Comparison of ENCODE assay signal across 8 mouse cellular contexts in the genomic region with DNA sequence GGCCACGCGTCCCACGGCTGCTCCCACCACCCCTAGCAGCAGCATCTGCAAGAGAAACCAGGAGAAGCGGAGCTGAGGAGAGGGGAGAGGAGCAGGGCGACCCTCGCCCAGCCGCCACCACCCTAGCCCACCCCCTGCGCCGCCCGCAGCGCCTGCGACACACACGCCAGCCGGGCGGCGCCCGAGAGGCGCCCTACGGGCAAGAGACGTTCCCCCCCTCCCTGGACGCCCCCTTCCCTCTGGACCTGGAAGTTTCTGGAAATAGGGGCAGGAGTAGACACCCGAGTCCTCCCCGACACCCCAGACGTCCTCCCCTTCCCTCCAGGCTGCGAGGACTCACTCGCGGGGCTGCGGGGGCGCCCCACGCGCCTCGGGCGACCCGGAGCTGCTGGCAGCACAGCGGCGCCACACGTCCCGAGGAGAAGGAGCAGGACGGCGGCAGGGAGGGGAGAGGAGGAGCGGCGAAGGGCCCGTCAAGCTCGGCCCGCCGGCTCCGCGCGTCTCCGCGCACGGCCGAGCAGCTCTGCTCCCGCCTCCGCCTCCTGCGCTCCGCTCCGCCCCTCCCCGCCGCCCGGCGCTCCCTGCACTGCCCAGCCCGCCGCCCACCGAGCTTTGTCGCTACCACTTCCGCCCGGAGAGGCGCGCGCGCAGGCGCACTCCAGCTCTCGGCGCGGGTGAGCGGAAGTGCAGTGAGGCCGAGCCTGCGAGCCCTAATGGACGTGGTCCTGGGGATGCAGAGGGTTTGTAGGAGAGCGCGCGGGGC. TPM values are rescaled to one million over a fixed set of nuclear protein-coding genes. Genes with fewer than 3 reads are reported as not detected.
A peak's percentile ranks its signal among the peaks of the same experiment; 100 is the strongest.
DNase-seq lines count a peak whose midpoint lies in the region; ATAC-seq and TF ChIP-seq lines count a peak whose summit lies in the region.

No protein-coding gene starts in this region.

- peak overlapping the region; percentile 93 for H3K4me3 ChIP-seq in bone marrow, adult 2 months (replicated peaks; ENCODE audit: control insufficient read depth, low read depth, low read length)
- peak overlapping the region; percentile 89 for H3K4me3 ChIP-seq in embryonic facial prominence, embryonic 15.5 days (replicated peaks)
- peak overlapping the region; percentile 94 for H3K4me3 ChIP-seq in heart, embryonic 10.5 days
- H3K4me3 ChIP-seq in kidney, embryonic 15.5 days (replicated peaks), result peak overlapping the region; percentile 88

- under 1% methylated on average over 81 of the region's 83 CpGs for WGBS in bone marrow, adult 2 months
- WGBS in embryonic facial prominence, embryonic 15.5 days, result 2% methylated on average over 76 of the region's 83 CpGs
- under 1% methylated on average over 78 of the region's 83 CpGs for WGBS in heart, embryonic 10.5 days
- under 1% methylated on average over 65 of the region's 83 CpGs for WGBS in kidney, embryonic 15.5 days

- H3K4me2 ChIP-seq in embryonic facial prominence, embryonic 15.5 days (replicated peaks), result peak overlapping the region; percentile 89
- peak overlapping the region; percentile 96 for H3K4me2 ChIP-seq in kidney, embryonic 15.5 days

- H3K27ac ChIP-seq in bone marrow, adult 2 months (ENCODE audit: control insufficient read depth, insufficient read depth, low read depth, low read length, poor library complexity), result peak overlapping the region; percentile 96
- H3K27ac ChIP-seq in embryonic facial prominence, embryonic 15.5 days (replicated peaks), result peak overlapping the region; percentile 98
- H3K27ac ChIP-seq in heart, embryonic 10.5 days, result peak overlapping the region; percentile 98
- H3K27ac ChIP-seq in kidney, embryonic 15.5 days, result peak overlapping the region; percentile 99

- peak; percentile 100 for ATAC-seq in embryonic facial prominence, embryonic 15.5 days (ENCODE audit: insufficient number of reproducible peaks, low FRiP score, low TSS enrichment, low read depth)
- ATAC-seq in kidney, embryonic 15.5 days (replicated peaks; ENCODE audit: low FRiP score), result peak; percentile 99
- peak; percentile 84 for ATAC-seq in monocyte, adult 5-6 weeks (replicated peaks; ENCODE audit: insufficient number of reproducible peaks, low FRiP score, low TSS enrichment, poor library complexity, severe bottlenecking)

- TF ChIP-seq POLR2A in bone marrow, adult 2 months (IDR thresholded peaks at IDR 0.05; ENCODE audit: borderline replicate concordance, control insufficient read depth, low read depth, low read length), result peak; percentile 91

- peak overlapping the region; percentile 93 for H3K9ac ChIP-seq in embryonic facial prominence, embryonic 15.5 days
- peak overlapping the region; percentile 96 for H3K9ac ChIP-seq in kidney, embryonic 15.5 days

- H3K27me3 ChIP-seq in embryonic facial prominence, embryonic 15.5 days, result no peaks in the 10 kb centered on the region
- H3K27me3 ChIP-seq in heart, embryonic 10.5 days (ENCODE audit: insufficient read depth, poor library complexity, severe bottlenecking), result no peaks in the 10 kb centered on the region
- H3K27me3 ChIP-seq in kidney, embryonic 15.5 days, result no peaks in the 10 kb centered on the region

- no peaks in the 10 kb centered on the region for H3K9me3 ChIP-seq in embryonic facial prominence, embryonic 15.5 days (replicated peaks)
- H3K9me3 ChIP-seq in heart, embryonic 10.5 days, result no peaks in the 10 kb centered on the region
- H3K9me3 ChIP-seq in kidney, embryonic 15.5 days (replicated peaks), result no peaks in the 10 kb centered on the region

- H3K4me1 ChIP-seq in bone marrow, adult 2 months (ENCODE audit: control insufficient read depth, insufficient read depth, low read length), result no peaks in the 10 kb centered on the region; the same call in 1 of the 2 replicates
- peaks cover 13% of the 10 kb centered on the region; the same call in 1 of the 2 replicates for H3K4me1 ChIP-seq in embryonic facial prominence, embryonic 15.5 days
- peaks cover 13% of the 10 kb centered on the region; the same call in 1 of the 2 replicates for H3K4me1 ChIP-seq in heart, embryonic 10.5 days
- H3K4me1 ChIP-seq in kidney, embryonic 15.5 days, result peaks cover 29% of the 10 kb centered on the region

- no peaks in the 10 kb centered on the region for H3K36me3 ChIP-seq in embryonic facial prominence, embryonic 15.5 days
- no peaks in the 10 kb centered on the region for H3K36me3 ChIP-seq in heart, embryonic 10.5 days
- H3K36me3 ChIP-seq in kidney, embryonic 15.5 days, result no peaks in the 10 kb centered on the region

- DNase-seq in 416B (ENCODE audit: low read depth) (peak; percentile 90), liver (peak; percentile 98)
- DNase-seq in heart, embryonic 10.5 days (ENCODE audit: low spot score), result peak; percentile 97
- DNase-seq in spleen, postnatal 4 days (ENCODE audit: low spot score in 2 of 2), result peak; percentile 96 to 99

- TF ChIP-seq CTCF in bone marrow, adult 2 months (IDR thresholded peaks at IDR 0.05; ENCODE audit: control insufficient read depth, insufficient read depth, low read length), result peak; percentile 3; the same call in 1 of the 2 replicates

RNA-seq across cellular contexts. Expression of a gene that starts 32.4 kb away (rescaled TPM):
- polyA plus RNA-seq in bone marrow, adult 2 months (2011; ENCODE audit: insufficient read depth, insufficient read length, low replicate concordance, missing spikeins), result 19.6 and 35.5 TPM in 2 replicates
- 56.7 and 57.7 TPM in 2 replicates for polyA plus RNA-seq in embryonic facial prominence, embryonic 15.5 days (2015; fragmentation: Nextera tagmentation; extraction: Ambion mirVana)
- polyA plus RNA-seq in heart, embryonic 10.5 days (2016; fragmentation: Nextera tagmentation; extraction: Ambion mirVana), result 65.1 and 65.8 TPM in 2 replicates
- 60.6 and 68.5 TPM in 2 replicates for polyA plus RNA-seq in kidney, embryonic 15.5 days (2015; fragmentation: Nextera tagmentation; extraction: Ambion mirVana)
- total RNA-seq in monocyte, adult 5-6 weeks (2017), result 204 to 219 TPM (median 205 TPM) in 3 replicates

Comparison
In these comparisons a context has a peak if more than half of its experiments do, and no peak if none do; other contexts are left out.
1. Peak in every context shown above with its lines: DNase-seq, ATAC-seq, H3K4me3 ChIP-seq and H3K27ac ChIP-seq.